Mouse (Mus musculus): ENCODE measurements around the gene Cdh15. TPM values are rescaled to one million over a fixed set of nuclear protein-coding genes. Genes with fewer than 3 reads are reported as not detected.

The Cdh15 gene
- total RNA-seq, 2 experiments from 2014 or later: not detected

Other genes starting within 250 kb of the Cdh15 start
- 1 to 10 TPM; 3.5 to 4.1 TPM for gene Galns, start 236.5 kb upstream of the Cdh15 start, total RNA-seq (2021)
- 10 to 100 TPM; 45.9 to 57.2 TPM for gene Trappc2l, start 236.3 kb upstream of the Cdh15 start, total RNA-seq (2021)
- under 1 TPM in 1 of 2 experiments, not detected in 1; 0.20 TPM for gene Pabpn1l, start 225.2 kb upstream of the Cdh15 start, total RNA-seq (2021)
- gene Cbfa2t3, start 148.9 kb upstream of the Cdh15 start, total RNA-seq (2021): 10 to 100 TPM; 22.1 to 25.3 TPM
- 10 to 100 TPM; 24.7 to 26.8 TPM for gene Acsf3, start 72.5 kb upstream of the Cdh15 start, total RNA-seq (2021)
- gene Ankrd11, start 194.3 kb downstream of the Cdh15 start, total RNA-seq (2021): 10 to 100 TPM; 75.3 to 80.8 TPM
- gene Spg7, start 215.0 kb downstream of the Cdh15 start, total RNA-seq (2021): 10 to 100 TPM; 75.5 to 76.9 TPM

All from heart, postnatal 14 days (tissue).